Mouse (Mus musculus): Measurements from ENCODE around the gene 1700001J03Rik. TPM values are rescaled to one million over a fixed set of nuclear protein-coding genes. Genes with fewer than 3 reads are reported as not detected.
"Not testable (repeated sequence)": the region's sequence is repeated elsewhere in the genome, so short reads cannot be mapped to it uniquely, and the experiment has no call there.

1700001J03Rik gene
- total RNA-seq (2014; fragmentation: Nextera tagmentation) (not detected in 2 replicates), total RNA-seq (2017) (not detected in 2 replicates)

DNA sequence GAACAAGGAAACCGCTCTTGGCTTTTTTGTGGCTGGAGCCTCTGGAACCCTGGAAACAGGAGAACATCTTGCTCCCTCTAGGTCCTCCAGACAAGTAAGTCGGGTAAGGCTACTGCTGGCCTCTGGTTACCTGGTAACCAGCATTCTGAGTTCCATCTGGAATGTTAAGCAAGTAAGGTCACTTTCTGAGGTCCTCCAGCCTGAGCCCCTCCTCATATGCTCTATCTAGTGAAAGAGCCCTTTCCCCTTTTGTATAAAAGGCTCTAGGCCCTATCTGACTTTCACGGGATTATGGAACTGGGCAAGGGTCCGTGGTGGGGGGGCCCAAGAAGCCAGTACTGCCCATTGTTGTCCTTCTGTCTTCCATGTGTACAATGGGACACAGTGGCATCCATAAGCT is at the start of gene 1700001J03Rik:
Gene 1700001J03Rik (minus strand): TSS at position 101 of the 400 bp plus-strand sequence.
- not testable (repeated sequence) for ATAC-seq (replicated peaks; ENCODE audit: poor library complexity, severe bottlenecking)

DNA sequence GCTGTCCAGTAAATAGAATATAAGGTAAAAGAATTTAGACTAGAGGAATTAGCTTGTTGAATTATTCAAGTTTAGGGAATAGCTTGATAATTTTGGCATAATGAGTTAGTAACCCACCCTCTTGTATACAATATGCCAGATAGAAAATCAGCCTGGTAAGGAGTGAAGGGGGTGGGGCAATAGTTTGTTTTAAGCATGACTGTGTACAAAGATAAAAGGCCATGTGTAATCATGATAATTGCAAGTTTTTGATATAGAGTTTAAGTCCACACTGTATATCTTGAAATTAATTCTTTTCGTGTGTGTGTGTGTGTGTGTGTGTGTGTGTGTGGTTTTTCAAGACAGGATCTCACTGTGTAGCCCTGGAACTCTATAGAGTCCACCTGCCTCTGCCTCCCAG is 49.2 kb upstream of the 1700001J03Rik start:
- no peak for ATAC-seq (replicated peaks; ENCODE audit: poor library complexity, severe bottlenecking)

DNA sequence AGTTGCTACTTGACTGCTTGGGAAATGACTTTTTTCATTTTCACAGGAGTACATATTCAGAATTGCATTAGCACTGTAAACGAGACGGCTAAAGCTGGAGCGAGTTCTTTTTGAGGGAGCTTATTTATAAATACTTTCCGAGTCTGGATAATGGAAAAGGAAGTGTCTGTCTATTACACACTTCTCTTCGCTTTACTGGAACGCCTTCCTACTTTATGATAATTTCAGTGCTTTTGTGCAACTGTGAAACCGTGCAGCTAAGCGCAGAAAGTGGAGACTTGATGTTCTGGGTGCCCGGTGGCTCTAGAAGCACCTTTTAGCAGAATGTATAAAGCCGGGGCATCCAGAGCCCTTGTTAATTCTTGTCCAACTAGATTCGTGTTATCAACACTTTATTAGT is 47.7 kb upstream of the 1700001J03Rik start:
- no peak for ATAC-seq (replicated peaks; ENCODE audit: poor library complexity, severe bottlenecking)

DNA sequence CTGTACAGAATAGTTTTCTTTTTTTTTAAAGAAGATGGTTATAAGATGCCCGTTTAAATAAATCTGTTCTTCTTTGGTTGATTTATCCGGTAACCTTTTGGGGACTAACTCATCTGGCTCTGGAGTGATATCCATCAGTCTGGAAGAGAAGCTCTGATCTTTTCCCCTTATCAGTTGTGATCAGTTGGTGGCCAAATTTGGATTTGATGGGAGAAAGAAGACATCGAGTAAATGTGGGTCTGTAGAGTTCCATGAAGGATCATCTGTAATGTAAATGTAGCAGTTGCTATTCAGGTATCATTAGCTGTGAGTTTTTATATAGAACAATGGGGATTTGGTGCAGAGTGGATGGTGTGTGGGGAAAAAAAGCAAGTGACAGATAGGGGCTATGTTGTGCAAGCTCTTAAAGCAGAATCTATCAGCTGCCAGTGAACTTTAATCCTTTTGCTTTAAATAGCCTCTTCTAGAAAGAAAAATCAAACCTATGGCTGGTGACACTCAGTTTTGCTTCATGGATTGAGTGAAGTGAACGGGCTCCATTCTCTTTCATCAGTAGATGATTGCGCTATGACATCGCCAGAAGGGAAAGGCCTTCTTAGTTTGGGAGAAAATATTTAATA is 47.1 kb upstream of the 1700001J03Rik start:
- ATAC-seq (replicated peaks; ENCODE audit: poor library complexity, severe bottlenecking), result no peak

DNA sequence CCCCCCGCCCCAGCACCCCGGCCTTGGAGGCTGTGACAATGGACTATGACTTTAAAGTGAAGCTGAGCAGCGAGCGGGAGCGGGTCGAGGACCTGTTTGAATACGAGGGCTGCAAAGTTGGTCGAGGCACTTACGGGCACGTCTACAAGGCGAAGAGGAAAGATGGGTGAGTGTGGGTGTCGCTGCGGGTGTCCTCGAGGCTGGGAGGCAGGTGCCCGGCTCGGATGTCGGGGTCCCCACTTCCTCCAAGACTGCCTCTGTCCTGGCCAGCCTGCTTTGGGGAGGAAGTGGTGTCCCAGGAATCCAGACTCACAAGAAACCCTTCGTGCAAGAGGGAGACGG is 46.5 kb upstream of the 1700001J03Rik start:
- peak; percentile 45 for ATAC-seq (replicated peaks; ENCODE audit: poor library complexity, severe bottlenecking)

DNA sequence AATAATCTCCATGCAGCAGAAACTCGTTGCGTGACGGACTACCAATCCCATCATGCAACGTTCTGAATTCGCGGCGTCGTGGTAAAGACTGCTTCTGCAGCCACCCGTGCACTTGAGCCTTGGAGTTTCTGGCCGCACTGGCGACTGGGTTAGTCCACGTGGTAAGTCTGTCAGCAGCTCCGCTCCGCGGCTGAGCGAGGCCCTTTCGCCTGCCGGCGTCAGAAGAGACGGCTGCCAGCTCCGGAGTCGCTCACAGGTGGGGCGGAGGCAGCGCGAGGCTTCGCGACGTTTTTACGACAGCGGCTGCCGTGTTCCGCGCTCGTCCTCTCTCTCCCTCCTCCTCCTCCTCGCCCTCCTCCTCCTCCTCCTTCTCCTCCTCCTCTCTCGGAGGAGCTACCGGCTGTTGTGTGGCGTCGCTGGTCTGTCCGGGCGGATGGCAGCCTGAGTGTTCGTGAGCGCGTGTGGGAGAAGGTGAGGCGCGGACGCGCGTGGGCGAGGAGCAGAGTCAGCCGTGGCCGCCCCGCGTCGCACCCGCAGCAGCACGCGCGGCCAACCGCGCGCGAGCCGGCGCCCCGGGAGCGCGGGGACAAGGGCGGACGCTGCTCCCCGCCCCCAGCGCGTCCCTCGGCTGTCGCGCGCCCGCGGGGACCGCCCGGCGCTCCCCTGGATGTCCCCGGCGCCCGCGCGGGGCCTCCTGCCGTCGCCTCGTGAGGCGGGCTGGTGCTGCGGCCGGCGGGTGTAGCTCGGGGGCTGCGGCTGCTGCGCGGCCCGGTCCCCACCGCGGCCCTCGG is 46.0 kb upstream of the 1700001J03Rik start, which contains the start of gene Cdk8:
Gene Cdk8 (plus strand): TSS at position 367 of the 791 bp plus-strand sequence.
- peak; percentile 86 for ATAC-seq (replicated peaks; ENCODE audit: poor library complexity, severe bottlenecking)

DNA sequence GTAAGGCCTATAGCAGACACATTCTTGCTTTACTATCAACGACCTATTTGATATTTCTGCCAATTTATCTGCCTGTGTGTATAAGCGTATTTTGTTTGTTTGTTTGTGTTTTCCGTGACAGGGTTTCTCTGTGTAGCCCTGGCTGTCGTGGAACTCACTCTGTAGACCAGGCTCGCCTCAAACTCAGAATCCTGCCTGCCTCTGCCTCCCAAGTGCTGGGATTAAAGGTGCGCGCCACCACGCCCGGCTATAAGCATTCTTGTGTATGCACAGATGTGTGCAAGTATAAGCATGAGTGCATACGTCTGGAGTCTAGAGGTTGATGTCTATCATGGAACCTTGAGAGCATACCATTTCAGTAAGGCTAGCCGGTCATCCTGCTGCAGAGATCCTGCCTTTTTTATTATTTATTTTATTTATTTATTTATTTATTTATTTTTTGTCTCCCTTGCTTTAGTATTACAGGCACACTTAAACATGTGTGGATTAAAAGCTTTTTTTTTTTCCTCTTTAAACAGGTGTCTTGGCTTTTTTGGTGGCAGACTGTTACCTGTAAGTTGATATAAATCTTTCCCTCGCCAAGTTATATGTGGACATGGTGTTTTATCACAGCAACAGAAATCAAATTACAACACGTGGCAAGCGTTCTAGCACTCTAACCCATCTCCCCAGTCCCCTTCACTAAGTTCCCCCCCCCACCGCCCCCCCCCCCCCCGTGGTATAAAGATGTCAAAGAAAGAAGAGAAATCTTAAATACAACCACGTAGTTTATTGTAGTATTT is 45.0 kb upstream of the 1700001J03Rik start:
- ATAC-seq (replicated peaks; ENCODE audit: poor library complexity, severe bottlenecking), result no peak

DNA sequence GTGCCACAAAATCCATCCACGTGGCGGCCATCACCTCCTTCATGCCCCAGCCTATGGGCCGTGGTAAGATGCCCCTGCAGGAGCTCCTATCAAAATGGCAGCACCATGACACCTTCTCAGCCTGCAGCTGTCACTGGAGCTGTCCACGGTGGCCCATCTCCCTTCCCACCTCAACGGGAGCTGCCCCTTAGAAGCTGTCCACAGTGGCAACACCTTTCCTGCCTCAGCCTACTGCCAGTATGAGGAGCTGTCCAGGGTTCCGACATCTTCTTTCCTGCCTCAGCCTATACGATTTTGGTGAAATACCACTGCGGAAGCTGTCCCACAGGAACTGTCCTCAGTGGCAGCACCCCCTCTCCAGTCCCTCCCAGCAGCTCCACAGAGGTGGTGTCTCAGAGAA is 42.4 kb upstream of the 1700001J03Rik start:
- no peak for ATAC-seq (replicated peaks; ENCODE audit: poor library complexity, severe bottlenecking)

DNA sequence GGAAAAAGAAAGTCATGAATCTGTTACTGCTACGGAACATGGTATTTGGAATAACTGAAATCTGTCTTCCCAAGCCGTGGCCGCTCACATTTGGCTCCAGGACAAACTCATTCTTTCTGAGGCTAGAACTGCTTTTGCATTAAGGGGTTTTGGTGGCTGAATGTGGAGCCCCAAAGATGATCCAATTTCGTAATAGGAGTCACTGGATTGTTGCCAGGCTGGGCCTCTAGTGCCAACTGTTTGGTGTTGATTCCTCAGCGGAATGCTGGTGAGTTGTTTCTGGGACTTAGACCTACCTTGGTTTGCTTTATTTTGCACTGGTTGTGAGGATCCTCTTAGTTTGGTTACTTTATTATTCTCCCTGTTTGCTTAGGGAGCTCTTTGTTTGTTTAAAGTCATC is 38.7 kb upstream of the 1700001J03Rik start:
- no peak for ATAC-seq (replicated peaks; ENCODE audit: poor library complexity, severe bottlenecking)

DNA sequence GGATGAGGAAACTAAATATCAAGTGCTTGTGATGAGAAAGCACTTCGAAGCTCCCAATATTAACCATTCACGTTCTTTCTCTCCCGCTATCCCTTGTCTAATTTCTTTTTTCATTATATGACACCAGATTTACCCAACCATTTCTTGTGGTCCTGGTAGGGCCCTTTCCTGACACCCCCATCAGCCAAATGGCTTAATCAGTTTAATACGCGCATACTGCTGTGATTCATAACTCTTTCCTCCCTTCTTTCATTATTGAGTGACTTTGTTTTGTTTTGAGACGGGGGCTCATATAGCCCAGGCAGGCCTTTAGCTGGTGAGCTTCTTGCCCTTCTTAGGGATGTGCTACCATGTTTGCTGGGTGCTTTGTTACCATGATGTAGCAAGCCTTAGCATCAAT is 36.6 kb upstream of the 1700001J03Rik start:
- ATAC-seq (replicated peaks; ENCODE audit: poor library complexity, severe bottlenecking), result no peak

DNA sequence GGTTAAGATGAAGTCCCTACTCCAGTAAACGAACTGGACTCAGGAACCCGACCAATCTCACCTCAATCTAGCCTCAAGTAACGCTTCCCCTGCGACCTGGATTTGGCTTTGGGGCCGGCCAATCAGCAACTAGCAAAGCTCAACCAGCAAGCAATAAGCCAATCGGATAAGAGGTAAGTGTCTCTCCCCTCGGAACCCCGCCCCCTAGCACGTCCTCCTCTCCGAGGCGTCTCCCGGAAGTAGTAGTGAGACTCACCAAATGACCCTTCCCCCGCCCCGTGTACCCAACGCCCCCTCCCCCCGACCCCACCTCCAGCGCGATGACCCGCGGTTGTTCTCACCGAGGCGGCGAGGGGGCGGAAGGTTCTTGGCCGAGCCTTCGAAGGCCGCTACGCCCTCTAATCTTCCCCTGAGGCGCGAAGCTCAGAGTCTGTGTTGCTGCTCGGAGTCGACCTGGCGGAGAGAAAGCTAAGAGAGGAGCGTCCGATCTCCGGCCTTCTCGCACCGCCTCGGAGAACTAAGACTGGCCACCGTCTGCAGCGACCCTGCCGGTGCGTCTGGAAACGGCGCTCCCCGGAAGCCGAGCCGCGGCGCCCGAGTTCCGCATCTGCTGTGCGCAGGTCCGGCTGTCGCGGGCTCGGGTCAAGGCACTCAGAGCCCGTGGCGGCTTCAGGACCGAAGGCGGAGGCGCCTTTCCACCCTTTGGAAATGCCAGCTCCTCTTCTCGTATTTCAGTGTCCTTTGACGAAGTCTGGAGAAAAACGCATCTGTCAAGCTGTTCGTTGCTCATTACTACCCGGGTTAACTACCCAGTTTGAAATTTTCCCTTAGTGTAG is 36.0 kb upstream of the 1700001J03Rik start, which contains the start of gene Rnf6:
Gene Rnf6 (minus strand): TSS at position 677 of the 836 bp plus-strand sequence.
- ATAC-seq (replicated peaks; ENCODE audit: poor library complexity, severe bottlenecking), result peak; percentile 95

DNA sequence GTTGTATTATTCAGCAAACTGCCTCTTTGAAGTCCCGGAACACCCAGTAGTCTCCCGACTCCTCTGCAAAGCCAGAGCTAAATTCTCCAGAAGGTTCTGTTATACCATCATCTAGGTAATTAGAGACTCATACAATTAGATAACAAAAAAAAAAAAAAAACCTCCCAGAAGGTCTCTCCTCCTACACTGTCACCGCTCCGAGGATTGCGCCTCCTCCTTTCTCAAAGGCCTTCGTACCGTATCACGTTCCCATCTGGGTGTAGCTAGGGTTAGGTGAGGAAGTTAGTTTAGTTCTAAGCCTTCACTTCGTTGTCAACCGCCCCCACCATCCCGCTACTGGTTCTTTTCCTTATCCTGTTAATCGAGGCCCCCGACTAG is 35.4 kb upstream of the 1700001J03Rik start:
- ATAC-seq (replicated peaks; ENCODE audit: poor library complexity, severe bottlenecking), result peak; percentile 59

DNA sequence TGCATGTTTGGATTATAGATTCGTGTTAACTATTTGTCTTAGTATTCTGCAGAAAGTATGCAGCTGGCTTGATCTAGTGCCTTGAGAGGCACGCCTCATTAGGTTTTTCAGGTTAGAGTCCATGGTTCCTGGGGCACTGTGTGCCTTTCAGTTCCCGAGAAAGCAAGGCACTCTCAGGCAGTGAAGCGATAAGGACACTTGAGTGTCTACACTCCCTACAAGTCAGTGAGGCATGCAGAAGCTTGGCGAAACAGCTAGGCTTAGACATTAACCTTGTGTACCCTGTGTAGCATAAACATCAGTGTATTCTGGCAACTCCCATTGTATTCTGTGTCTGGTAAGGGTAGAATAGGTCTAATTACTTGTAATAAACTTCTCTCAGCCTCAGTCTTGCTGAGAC is 20.4 kb upstream of the 1700001J03Rik start:
- ATAC-seq (replicated peaks; ENCODE audit: poor library complexity, severe bottlenecking), result no peak

DNA sequence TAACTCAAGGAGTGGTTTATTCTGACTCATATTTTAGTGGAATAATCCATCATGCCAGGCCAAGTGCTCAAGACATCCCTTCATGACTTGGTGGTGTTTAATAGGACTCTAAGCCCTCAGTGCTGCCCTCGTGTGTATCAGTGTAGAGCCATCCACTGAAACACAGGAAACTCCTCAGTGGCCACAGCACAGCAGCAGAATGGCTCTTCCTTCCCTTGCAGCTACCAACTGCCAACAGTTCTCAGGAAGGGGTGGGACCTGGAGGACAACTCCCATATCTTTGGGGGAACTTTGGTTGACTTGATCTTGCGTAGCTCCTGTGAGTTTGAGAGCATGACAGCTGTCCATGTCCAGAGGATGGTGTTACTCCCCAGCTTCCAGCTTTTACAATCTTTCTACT is 18.8 kb upstream of the 1700001J03Rik start:
- ATAC-seq (replicated peaks; ENCODE audit: poor library complexity, severe bottlenecking), result peak; percentile 80

DNA sequence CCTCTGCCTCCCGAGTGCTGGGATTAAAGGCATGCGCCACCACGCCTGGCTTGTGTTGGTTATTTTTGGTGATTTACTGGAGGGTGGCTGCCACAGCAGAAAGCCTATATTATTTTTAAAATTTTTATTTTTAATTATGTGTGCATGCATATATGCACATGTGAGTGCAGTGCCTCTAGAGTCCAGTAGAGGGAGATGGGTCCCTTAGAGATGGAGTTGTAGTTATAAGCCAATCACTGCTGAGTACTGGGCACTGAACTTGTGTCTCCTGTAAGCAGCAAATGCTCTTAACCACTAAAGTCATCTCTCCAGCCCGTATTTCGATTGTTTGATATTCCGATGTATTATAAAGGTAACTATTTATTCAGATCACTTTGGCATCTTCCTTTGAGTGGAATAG is 15.5 kb upstream of the 1700001J03Rik start:
- no peak for ATAC-seq (replicated peaks; ENCODE audit: poor library complexity, severe bottlenecking)

DNA sequence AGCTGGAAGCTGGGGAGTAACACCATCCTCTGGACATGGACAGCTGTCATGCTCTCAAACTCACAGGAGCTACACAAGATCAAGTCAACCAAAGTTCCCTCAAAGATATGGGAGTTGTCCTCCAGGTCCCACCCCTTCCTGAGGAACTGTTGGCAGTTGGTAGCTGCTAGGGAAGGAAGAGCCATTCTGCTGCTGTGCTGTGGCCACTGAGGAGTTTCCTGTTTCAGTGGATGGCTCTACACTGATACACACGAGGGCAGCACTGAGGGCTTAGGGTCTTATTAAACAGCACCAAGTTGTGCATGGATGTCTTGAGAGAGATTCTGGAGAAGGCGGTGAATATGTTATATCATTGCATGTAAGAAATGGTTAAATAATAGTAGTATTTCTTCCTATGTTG is 14.4 kb upstream of the 1700001J03Rik start:
- ATAC-seq (replicated peaks; ENCODE audit: poor library complexity, severe bottlenecking), result peak; percentile 75

DNA sequence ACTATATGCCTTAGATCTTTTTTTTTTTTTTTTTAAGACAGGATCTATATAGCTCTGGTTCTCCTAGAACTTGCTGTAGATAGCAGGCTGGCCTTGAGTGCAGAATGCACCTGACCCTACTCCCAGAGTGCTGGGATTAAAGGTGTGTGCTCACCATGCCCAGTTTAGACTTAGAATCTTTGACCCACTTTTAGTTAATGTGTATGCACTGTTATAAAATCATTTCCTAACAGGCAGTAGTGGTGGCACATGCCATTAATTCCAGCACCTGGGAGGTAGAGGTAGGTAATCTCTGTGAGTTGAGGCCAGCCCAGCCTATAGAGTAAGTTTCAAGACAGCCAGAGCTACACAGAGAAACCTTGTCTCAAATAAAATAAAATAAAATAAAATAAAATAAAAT is 14.0 kb upstream of the 1700001J03Rik start:
- no peak for ATAC-seq (replicated peaks; ENCODE audit: poor library complexity, severe bottlenecking)

DNA sequence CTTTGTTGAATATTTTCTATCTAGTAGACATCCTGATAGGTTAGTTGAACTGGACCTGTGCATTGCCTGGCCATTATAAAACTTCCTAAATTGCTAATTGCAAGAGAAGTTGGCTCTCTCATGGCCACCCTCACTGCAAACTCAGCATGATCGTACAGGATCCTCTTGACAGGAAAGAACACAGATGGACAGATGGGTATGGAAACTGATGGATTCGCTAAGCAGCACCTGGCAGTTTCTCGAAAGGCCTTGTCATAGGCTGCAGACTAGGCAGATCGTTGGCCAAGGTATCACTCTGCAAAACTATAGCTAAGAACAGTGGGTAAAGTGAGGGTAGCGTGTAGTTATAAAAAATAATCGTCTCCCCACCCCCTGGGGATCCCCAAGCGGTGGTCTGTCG is 8.3 kb upstream of the 1700001J03Rik start:
- ATAC-seq (replicated peaks; ENCODE audit: poor library complexity, severe bottlenecking), result no peak

DNA sequence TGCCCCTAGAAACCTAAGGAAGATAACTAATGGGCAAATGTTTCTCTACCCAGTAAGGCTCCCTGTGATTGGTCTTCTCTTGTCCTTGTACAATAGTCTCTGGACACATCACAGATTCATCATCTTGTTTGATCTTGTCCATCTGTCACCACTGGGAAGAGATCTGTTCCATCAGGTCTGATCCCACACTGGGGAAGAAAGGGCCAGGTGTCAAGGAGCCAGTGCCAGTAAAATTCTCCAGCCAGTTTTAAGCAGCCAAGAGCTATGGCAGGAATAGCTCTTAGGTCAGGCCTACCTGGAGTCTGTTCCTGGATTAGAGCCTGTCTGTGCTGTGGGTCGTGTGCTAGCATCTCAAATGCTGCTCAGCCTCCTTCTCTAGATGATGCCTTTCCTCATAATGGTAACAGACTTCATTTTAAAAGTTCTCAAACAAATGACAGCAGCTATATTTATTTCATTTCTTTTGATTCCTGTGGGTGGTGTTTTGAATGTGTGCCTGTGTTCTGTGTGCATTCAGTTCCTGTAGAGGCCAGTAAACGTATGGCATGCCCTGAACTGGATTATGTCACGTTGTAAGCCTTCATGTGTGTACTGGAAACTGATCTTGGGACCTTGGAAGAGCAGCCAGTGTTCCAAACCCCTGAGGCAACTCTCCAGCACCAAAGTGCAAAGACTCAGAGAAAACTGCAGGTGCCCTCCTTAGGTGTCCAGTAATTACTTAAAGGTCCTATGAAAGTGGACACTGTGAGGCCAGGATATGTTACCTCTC is 5.6 kb upstream of the 1700001J03Rik start:
- no peak for ATAC-seq (replicated peaks; ENCODE audit: poor library complexity, severe bottlenecking)

Data from granulocyte monocyte progenitor cell, adult 5-6 weeks (primary cell).